Mouse (Mus musculus): ENCODE measurements at regions not wholly inside any gene's neighbourhood (a gene's known extent, or its start where the extent isn't known, plus 50 kb on each side); places are given as distances from the start of the nearest gene placed in this dataset.

DNA sequence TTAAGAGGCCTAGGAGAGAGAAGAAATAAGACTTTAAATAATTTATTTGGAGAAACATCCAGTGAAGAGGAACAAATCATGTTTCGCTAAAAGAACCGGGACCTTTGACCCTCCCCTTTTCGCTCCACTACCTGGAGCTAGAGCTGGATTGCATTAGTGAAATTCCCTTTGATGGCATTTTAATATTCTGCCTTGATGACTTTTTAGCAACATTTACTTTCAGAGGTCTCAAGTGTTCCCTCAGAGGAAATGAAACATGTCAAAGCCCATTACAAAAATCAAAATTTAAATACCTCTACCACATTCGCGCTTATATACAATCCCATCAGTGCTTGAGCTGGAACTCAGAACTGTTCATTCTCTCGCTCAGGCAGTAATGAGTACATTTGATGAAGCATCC, 297.0 kb upstream of the Gm10295 start:
- ATAC-seq (ENCODE audit: low read depth), result no peak
- Histone ChIP-seq H3K4me2 (ENCODE audit: low read depth, low read length) (no peak overlapping the region), H3K9ac (ENCODE audit: low read depth, low read length) (no peak overlapping the region), H3K36me3 (ENCODE audit: control insufficient read depth, insufficient read depth, low read length) (no peaks in the 10 kb centered on the region), H3K9me3 (ENCODE audit: control insufficient read depth, low read length) (no peaks in the 10 kb centered on the region), H3K27me3 (replicated peaks; ENCODE audit: control insufficient read depth, insufficient read depth, low read length) (no peaks in the 10 kb centered on the region), H3K4me3 (ENCODE audit: low read depth, low read length) (no peak overlapping the region), H3K4me1 (ENCODE audit: control insufficient read depth, insufficient read depth, low read length) (no peaks in the 10 kb centered on the region), H3K27ac (replicated peaks; ENCODE audit: low read depth, low read length) (no peak overlapping the region)
- DNase-seq (ENCODE audit: low spot score), result no peak
- WGBS, result 40% methylated on average over 6 of the region's 6 CpGs

DNA sequence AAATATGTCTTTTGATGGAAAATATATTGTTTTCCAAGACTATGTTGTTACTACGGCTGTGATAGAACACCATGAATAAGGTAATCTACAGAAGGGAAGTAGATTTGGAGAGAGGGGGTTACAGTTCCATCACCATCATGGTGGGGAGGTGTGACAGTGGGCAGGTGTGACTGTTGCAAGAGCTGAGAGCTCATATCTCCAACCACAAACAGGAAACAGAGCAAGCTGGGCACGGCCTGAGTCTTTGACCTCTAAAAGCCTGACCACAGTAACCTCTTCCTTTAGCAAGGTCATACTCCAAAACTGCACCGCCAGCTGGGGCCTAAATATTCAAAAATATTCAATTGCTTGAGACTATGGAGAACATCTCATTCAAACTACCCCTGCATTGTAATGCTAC, 295.7 kb upstream of the Gm10295 start:
- Histone ChIP-seq H3K4me1 (ENCODE audit: control insufficient read depth, insufficient read depth, low read length) (no peaks in the 10 kb centered on the region), H3K27me3 (replicated peaks; ENCODE audit: control insufficient read depth, insufficient read depth, low read length) (no peaks in the 10 kb centered on the region), H3K9me3 (ENCODE audit: control insufficient read depth, low read length) (no peaks in the 10 kb centered on the region), H3K36me3 (ENCODE audit: control insufficient read depth, insufficient read depth, low read length) (no peaks in the 10 kb centered on the region), H3K4me2 (ENCODE audit: low read depth, low read length) (no peak overlapping the region), H3K27ac (replicated peaks; ENCODE audit: low read depth, low read length) (no peak overlapping the region), H3K4me3 (ENCODE audit: low read depth, low read length) (no peak overlapping the region), H3K9ac (ENCODE audit: low read depth, low read length) (no peak overlapping the region)
- DNase-seq (ENCODE audit: low spot score) (no peak), ATAC-seq (ENCODE audit: low read depth) (no peak)
- WGBS, result 80% methylated on average over 3 of the region's 3 CpGs

DNA sequence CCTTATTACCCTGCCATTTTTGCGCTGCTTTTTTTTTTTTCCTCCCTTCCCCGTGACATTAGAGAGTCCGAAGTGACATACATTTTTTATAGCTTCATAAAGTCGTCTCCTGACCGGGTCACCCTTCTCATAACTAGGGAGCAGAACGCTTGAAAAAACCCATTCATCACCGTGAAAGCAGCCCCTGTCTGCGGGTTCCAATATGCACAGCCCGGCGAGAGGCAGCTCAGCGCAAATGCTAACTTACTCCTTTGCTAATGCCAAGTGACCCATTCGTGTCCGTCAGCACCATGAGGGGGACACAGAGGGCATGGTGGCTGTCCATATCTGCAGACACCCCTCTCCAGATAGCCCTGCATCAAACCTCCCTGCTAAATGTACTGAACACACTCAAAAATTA, 271.8 kb upstream of the Gm10295 start:
- 60% methylated on average over 13 of the region's 13 CpGs for WGBS
- H3K9me3 ChIP-seq (ENCODE audit: control insufficient read depth, low read length), result no peaks in the 10 kb centered on the region
- H3K9ac ChIP-seq (ENCODE audit: low read depth, low read length), result no peak overlapping the region
- DNase-seq (ENCODE audit: low spot score) (peak; percentile 21), ATAC-seq (ENCODE audit: low read depth) (no peak)
- H3K36me3 ChIP-seq (ENCODE audit: control insufficient read depth, insufficient read depth, low read length), result no peaks in the 10 kb centered on the region
- no peak overlapping the region for H3K27ac ChIP-seq (replicated peaks; ENCODE audit: low read depth, low read length)
- H3K27me3 ChIP-seq (replicated peaks; ENCODE audit: control insufficient read depth, insufficient read depth, low read length), result no peaks in the 10 kb centered on the region
- no peak overlapping the region for H3K4me3 ChIP-seq (ENCODE audit: low read depth, low read length)
- no peak overlapping the region for H3K4me2 ChIP-seq (ENCODE audit: low read depth, low read length)
- H3K4me1 ChIP-seq (ENCODE audit: control insufficient read depth, insufficient read depth, low read length), result no peaks in the 10 kb centered on the region

DNA sequence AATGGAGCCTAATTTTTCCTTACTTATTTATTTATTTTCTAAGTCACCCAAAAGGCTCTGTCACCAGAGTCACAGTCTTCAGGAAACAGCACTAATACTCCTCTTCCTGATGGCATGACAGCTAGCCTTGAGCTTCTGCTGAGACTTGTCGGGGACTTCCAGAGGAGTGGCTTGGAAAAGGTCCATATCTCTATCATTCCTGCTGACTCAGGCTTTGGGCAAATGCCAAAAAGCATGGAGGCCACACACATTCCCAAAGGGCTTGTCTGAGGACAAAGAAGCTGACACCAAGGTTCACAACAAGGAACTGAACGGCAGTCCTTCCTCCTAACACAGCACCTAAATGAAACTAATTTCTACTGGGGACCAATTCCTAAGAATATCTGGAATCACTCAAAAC, 251.9 kb upstream of the Gm10295 start:
- no peaks in the 10 kb centered on the region for H3K36me3 ChIP-seq (ENCODE audit: control insufficient read depth, insufficient read depth, low read length)
- ATAC-seq (ENCODE audit: low read depth), result no peak
- no peak overlapping the region for H3K9ac ChIP-seq (ENCODE audit: low read depth, low read length)
- H3K9me3 ChIP-seq (ENCODE audit: control insufficient read depth, low read length), result no peaks in the 10 kb centered on the region
- 45% methylated on average over 2 of the region's 2 CpGs for WGBS
- H3K4me3 ChIP-seq (ENCODE audit: low read depth, low read length), result no peak overlapping the region
- no peaks in the 10 kb centered on the region for H3K4me1 ChIP-seq (ENCODE audit: control insufficient read depth, insufficient read depth, low read length)
- H3K4me2 ChIP-seq (ENCODE audit: low read depth, low read length), result no peak overlapping the region
- DNase-seq (ENCODE audit: low spot score), result peak; percentile 48
- H3K27me3 ChIP-seq (replicated peaks; ENCODE audit: control insufficient read depth, insufficient read depth, low read length), result no peaks in the 10 kb centered on the region
- no peak overlapping the region for H3K27ac ChIP-seq (replicated peaks; ENCODE audit: low read depth, low read length)

DNA sequence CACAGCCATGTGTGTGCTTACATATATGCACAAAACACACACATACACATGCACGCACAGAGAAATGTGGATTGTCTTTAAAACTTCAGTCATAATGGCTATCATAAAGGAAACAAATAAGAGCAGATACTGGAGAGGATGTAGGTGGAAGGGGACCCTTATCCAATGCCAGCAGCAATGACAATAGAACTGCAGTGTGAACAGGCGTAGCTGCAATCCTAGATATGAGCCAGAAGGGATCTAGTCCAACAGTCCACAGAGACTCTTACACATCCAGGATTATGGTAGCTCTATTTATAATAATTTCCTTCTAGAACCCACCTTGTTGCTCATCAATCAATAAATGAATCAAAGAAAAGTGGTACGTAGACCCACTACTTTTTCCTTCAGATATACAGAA, 245.5 kb upstream of the Gm10295 start:
- H3K27ac ChIP-seq (replicated peaks; ENCODE audit: low read depth, low read length), result no peak overlapping the region
- no peaks in the 10 kb centered on the region for H3K4me1 ChIP-seq (ENCODE audit: control insufficient read depth, insufficient read depth, low read length)
- no peaks in the 10 kb centered on the region for H3K36me3 ChIP-seq (ENCODE audit: control insufficient read depth, insufficient read depth, low read length)
- H3K4me2 ChIP-seq (ENCODE audit: low read depth, low read length), result no peak overlapping the region
- H3K9me3 ChIP-seq (ENCODE audit: control insufficient read depth, low read length), result no peaks in the 10 kb centered on the region
- H3K4me3 ChIP-seq (ENCODE audit: low read depth, low read length), result no peak overlapping the region
- WGBS, result 88% methylated on average over 3 of the region's 3 CpGs
- no peak for DNase-seq (ENCODE audit: low spot score)
- H3K9ac ChIP-seq (ENCODE audit: low read depth, low read length), result no peak overlapping the region
- ATAC-seq (ENCODE audit: low read depth), result no peak
- H3K27me3 ChIP-seq (replicated peaks; ENCODE audit: control insufficient read depth, insufficient read depth, low read length), result no peaks in the 10 kb centered on the region

DNA sequence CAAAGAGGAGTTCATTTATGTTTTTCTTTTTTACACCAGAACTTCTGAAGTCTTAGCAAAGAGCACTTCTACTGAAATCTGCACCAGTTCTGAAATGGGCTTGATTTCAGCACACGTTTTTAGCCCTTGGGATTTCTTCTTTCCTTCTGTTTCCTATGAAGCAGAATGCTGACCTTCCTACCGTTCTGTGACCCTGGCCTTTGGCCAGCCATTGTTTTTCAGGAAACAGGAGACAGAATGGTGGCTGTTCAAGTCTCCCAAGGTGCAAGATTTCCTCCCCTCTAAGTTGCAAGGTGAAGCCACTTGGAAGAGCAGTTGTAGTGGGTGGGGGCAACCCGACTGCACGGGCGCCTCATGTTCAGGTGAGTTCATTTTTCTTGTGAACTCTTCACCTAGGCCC, 236.3 kb upstream of the Gm10295 start:
- DNase-seq (ENCODE audit: low spot score) (peak; percentile 12), ATAC-seq (ENCODE audit: low read depth) (no peak)
- no peaks in the 10 kb centered on the region for H3K27me3 ChIP-seq (replicated peaks; ENCODE audit: control insufficient read depth, insufficient read depth, low read length)
- no peak overlapping the region for H3K27ac ChIP-seq (replicated peaks; ENCODE audit: low read depth, low read length)
- H3K36me3 ChIP-seq (ENCODE audit: control insufficient read depth, insufficient read depth, low read length), result no peaks in the 10 kb centered on the region
- whole genome bisulfite sequencing, result 45% methylated on average over 5 of the region's 5 CpGs
- H3K4me1 ChIP-seq (ENCODE audit: control insufficient read depth, insufficient read depth, low read length), result no peaks in the 10 kb centered on the region
- H3K4me3 ChIP-seq (ENCODE audit: low read depth, low read length), result no peak overlapping the region
- no peaks in the 10 kb centered on the region for H3K9me3 ChIP-seq (ENCODE audit: control insufficient read depth, low read length)
- no peak overlapping the region for H3K9ac ChIP-seq (ENCODE audit: low read depth, low read length)
- no peak overlapping the region for H3K4me2 ChIP-seq (ENCODE audit: low read depth, low read length)

DNA sequence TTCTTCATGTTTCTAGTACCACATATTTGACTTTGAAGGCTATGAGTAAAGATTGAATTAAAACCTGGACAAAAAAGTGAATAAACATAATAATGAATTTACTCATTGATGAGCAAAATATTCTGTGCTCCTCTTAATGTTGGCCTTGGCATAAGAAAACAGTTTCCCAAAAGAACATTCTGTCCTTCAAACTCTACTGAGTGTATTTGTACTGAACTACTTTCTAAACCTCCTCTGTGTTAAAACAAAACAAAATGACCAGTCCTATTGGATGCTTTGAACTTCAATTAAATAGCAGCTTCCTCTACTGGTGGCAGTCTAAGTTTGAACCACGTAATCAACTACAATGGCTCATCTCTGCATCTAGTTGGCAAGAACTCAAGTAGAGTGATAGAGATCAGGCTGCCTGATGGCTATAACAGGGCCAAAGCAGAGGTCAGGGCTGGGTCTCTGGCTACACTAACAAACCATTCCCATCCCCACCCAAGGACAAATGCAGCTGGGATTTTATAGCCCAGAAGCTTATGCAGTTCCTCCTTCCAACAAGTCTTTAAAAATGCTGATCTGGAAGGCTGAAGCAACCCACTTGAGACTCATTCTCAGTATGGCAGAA, 232.3 kb upstream of the Gm10295 start:
- WGBS, result 56% methylated on average over 1 of the region's 1 CpGs

DNA sequence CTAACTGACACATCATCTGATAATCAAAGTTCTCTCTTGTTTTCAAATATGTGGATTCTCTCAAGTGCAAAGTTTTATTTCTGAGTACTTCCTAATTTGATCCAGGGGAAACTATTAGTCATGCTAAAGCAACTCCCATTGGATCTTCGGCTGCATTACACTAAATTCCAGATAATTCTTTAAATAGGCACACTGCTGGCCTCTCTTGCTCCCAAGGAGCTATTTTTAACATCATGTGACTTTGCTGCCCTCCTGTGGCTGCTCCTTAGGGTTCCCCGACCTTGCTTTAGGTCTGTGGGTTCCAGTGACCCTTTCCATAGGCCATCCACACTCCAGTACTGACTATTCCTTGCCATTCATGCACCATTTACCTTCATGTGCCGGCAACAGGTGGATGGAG, 230.5 kb upstream of the Gm10295 start:
- Histone ChIP-seq H3K9me3 (ENCODE audit: control insufficient read depth, low read length) (no peaks in the 10 kb centered on the region), H3K4me1 (ENCODE audit: control insufficient read depth, insufficient read depth, low read length) (no peaks in the 10 kb centered on the region), H3K9ac (ENCODE audit: low read depth, low read length) (no peak overlapping the region), H3K4me3 (ENCODE audit: low read depth, low read length) (no peak overlapping the region), H3K27ac (replicated peaks; ENCODE audit: low read depth, low read length) (no peak overlapping the region), H3K4me2 (ENCODE audit: low read depth, low read length) (no peak overlapping the region), H3K36me3 (ENCODE audit: control insufficient read depth, insufficient read depth, low read length) (no peaks in the 10 kb centered on the region), H3K27me3 (replicated peaks; ENCODE audit: control insufficient read depth, insufficient read depth, low read length) (no peaks in the 10 kb centered on the region)
- ATAC-seq (ENCODE audit: low read depth), result no peak
- DNase-seq (ENCODE audit: low spot score), result peak; percentile 67
- WGBS, result 19% methylated on average over 3 of the region's 3 CpGs

More for the DNA sequence above, 232.3 kb upstream of the Gm10295 start:
- H3K27me3 ChIP-seq (replicated peaks; ENCODE audit: control insufficient read depth, insufficient read depth, low read length), result no peaks in the 10 kb centered on the region
- no peak overlapping the region for H3K27ac ChIP-seq (replicated peaks; ENCODE audit: low read depth, low read length)
- no peak overlapping the region for H3K4me2 ChIP-seq (ENCODE audit: low read depth, low read length)
- no peaks in the 10 kb centered on the region for H3K36me3 ChIP-seq (ENCODE audit: control insufficient read depth, insufficient read depth, low read length)
- H3K9me3 ChIP-seq (ENCODE audit: control insufficient read depth, low read length), result no peaks in the 10 kb centered on the region
- no peak overlapping the region for H3K4me3 ChIP-seq (ENCODE audit: low read depth, low read length)
- no peak overlapping the region for H3K9ac ChIP-seq (ENCODE audit: low read depth, low read length)
- H3K4me1 ChIP-seq (ENCODE audit: control insufficient read depth, insufficient read depth, low read length), result no peaks in the 10 kb centered on the region
- ATAC-seq (ENCODE audit: low read depth) (no peak), DNase-seq (ENCODE audit: low spot score) (no peak)

DNA sequence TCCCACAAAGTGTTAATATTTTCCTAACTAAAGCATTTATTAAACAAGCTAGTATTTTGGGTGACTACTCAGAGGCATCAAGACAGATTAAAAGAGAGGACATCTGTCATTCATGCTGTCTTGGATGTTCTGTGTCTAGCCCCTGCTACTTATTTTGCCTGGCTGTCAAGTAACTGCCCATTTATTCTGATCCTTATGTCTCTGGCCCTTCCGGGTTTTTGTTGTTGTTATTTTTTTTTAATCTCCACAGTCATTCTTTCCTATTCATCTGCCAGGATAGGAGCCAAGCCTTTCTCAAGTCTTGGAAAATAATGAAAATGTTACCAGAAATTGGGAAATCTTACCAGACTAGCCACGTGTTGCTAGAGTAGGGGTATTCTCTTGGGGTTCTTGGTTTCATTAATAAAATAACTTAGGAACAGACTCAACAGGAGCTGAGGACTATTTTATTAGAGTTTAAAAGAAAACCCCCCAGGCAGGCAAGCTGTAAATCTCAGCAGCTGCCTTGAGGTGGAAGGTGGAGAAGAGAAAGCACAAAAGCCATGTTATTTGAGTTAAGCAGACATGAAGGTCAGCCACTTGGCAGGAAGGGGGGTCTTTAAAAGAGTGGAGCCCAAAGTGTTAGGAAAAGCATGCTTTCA, 209.1 kb upstream of the Gm10295 start:
- H3K27ac ChIP-seq (replicated peaks; ENCODE audit: low read depth, low read length), result no peak overlapping the region
- H3K9ac ChIP-seq (ENCODE audit: low read depth, low read length), result no peak overlapping the region
- no peaks in the 10 kb centered on the region for H3K27me3 ChIP-seq (replicated peaks; ENCODE audit: control insufficient read depth, insufficient read depth, low read length)
- ATAC-seq (ENCODE audit: low read depth) (no peak), DNase-seq (ENCODE audit: low spot score) (no peak)
- H3K4me2 ChIP-seq (ENCODE audit: low read depth, low read length), result no peak overlapping the region
- H3K4me1 ChIP-seq (ENCODE audit: control insufficient read depth, insufficient read depth, low read length), result no peaks in the 10 kb centered on the region
- H3K9me3 ChIP-seq (ENCODE audit: control insufficient read depth, low read length), result no peaks in the 10 kb centered on the region
- H3K4me3 ChIP-seq (ENCODE audit: low read depth, low read length), result no peak overlapping the region
- WGBS, result 32% methylated on average over 2 of the region's 2 CpGs
- H3K36me3 ChIP-seq (ENCODE audit: control insufficient read depth, insufficient read depth, low read length), result no peaks in the 10 kb centered on the region

All from embryonic facial prominence, embryonic 14.5 days (tissue).